Mouse (Mus musculus) lung, adult 2 months (tissue): ENCODE measurements at regions not wholly inside any gene's neighbourhood (a gene's known extent, or its start where the extent isn't known, plus 50 kb on each side); places are given as distances from the start of the nearest gene placed in this dataset.

Experiments used
- CTCF ChIP-seq: fragments of 200-500 bp; IDR thresholded peaks from 2 replicates; pipeline ENCODE4 v1.5.1; 2011; ENCODE audit warnings: mild to moderate bottlenecking, low read length, control low read depth; ENCODE audit not compliant: insufficient read depth
- POLR2A ChIP-seq: fragments of 200-500 bp; IDR thresholded peaks from 2 replicates; pipeline ENCODE4 v1.6.1; 2011; ENCODE audit warnings: low read depth, mild to moderate bottlenecking, control low read depth, low read length, borderline replicate concordance; ENCODE audit errors: extremely low read depth

DNA sequence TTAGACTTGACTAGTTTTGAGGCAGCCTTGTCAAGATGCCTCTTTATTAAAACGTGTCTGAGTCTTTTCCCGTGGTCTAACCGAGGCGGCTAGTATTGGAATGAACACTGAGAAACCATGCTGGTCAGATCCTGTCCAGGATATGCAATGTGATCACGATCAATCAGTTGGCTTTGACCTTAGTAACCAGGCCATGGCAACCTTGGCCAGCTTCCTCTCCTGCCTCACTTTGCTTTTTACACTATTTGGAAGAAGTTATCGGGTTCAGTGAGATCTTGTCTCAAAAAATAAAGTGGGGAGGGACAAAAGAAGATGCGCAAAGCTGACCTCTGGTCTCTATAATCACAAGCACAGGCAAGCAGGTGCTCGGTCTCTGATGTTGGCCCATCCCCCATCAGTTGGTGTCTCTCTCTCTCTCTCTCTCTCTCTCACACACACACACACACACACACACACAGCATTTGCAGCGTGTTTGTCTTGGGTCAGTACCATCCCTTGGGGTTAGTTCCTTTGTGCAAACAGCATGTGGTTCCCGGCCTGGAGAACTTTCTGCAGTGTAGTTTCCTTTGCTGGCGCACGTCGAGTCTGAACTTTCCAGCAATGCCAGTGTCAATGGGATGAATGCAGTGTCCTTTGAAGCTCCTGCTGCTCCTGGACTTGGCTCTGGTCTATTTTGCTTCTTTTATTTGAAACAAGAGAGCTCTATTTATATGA, 117.6 kb upstream of the Spdye4c start:
- no peak for TF ChIP-seq POLR2A
- no peak for TF ChIP-seq CTCF
